Mouse (Mus musculus): ENCODE data around the gene Ptges3. TPM values are rescaled to one million over a fixed set of nuclear protein-coding genes. Genes with fewer than 3 reads are reported as not detected.
A peak's percentile ranks its signal among the peaks of the same experiment; 100 is the strongest.
"Not testable (repeated sequence)": the region's sequence is repeated elsewhere in the genome, so short reads cannot be mapped to it uniquely, and the experiment has no call there.

Ptges3 gene
- 100 to 1,000 TPM; 134 to 145 TPM for total RNA-seq (2021)

DNA sequence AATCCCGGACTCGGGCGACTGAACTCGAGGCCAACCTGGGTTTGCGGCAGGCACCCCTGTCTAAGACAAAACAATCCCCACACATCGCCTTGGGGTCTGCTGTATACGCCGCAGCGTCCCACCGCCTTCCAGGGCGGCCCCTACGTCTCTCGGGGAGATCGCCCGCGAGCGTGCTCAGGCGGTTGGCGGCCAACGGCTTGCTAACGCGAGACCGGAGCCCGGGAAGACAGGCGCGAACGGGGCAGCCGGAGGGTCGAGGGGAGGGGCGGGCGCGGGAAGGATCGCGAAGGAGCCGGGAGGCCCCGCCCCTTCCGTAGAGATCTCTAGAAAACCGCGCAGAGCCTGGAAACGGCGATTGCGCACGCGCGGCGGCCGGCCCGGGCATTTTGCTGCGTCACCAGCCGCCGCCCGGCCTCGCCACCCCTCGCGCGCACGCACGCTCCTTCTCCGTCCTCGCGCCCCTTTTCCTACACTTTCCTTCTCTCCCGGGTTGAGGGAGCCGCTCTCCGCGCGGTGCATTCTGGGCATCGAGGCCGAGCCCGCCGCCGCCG, at the start of gene Ptges3:
TSS of gene Ptges3 (plus strand) at position 354 of the 551 bp plus-strand sequence.
- peak; percentile 96 to 98 for DNase-seq (ENCODE audit: extremely low spot score in 1 of 2, low spot score in 1 of 2)

DNA sequence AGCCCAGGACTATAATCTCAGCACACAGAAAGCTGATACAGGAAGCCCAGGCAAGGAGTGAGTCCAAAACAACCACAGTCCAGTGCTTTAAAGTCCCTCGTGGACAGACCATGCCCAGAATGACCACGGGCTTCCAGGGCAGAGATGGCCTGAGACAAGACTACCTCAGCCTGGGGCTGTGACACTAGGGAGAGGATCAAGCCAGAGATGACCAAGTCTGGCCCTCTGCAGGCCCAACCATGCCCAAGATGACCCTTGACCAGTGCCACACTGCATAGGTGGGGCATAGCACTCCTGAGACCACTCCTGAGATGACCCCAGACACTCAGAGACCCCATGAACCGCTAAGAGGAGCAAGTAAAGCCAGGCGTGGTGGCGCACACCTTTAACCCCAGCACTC, 49.0 kb upstream of the Ptges3 start:
- DNase-seq (ENCODE audit: extremely low spot score in 1 of 2, low spot score in 1 of 2): no peak

DNA sequence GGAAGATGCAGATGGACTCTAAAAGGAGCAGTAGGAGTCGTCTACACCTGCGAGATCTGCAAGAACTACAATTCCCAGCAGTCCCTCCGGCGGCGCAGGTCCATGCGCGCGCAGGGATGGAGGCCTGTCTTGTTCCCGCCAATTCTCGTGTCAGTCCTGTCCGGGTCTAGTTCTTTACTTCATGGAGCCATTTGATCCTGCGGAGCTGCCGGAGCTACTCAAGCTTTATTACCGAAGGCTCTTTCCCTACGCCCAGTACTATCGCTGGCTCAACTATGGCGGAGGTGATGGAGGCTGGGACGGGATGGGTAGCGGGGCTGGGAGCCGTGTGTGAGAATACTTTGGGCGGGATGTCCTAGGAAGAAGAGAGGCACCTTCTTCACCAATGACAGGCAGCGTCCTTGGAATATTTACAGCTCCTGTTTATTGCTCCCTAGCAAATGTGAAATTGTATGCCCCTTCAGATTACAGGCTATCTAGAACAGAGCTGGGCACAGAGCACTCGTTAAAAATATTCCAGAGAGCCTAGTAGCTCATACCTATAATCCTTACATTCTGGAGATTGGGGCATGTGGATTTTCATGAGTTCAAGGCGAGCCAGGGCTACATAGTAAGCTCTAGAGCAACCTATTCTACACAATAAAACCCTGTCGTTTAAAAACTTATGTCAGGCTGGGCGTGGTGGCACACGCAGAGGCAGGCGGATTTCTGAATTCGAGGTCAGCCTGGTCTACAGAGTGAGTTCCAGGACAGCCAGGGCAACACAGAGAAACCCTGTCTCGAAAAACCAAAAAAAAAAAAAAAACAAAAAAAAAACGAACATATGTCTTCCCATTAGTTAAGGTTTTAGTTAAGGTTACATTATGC, 43.5 kb upstream of the Ptges3 start, which contains the start of gene Prim1:
TSS of gene Prim1 (plus strand) at position 101 of the 867 bp plus-strand sequence.
- DNase-seq (ENCODE audit: extremely low spot score in 1 of 2, low spot score in 1 of 2): peak; percentile 56 to 68

DNA sequence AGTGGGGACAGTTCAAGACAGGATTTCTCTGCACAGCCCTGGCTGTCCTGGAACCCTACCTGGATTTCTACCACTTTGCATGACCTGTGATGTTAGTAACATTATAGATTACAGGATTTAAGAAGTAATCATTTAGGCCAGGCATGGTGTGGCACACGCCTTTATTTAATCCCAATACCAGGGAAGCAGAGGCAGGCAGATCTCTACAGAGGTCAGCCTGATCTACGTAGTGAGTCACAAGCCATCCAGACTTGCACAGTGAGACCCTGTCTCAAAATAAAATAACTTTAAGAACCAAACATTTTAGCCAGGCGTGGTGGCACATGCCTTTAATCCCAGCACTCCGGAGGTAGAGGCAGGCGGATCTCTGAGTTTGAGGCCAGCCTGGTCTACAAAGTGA, 36.6 kb upstream of the Ptges3 start:
- DNase-seq (ENCODE audit: extremely low spot score in 1 of 2, low spot score in 1 of 2): no peak

DNA sequence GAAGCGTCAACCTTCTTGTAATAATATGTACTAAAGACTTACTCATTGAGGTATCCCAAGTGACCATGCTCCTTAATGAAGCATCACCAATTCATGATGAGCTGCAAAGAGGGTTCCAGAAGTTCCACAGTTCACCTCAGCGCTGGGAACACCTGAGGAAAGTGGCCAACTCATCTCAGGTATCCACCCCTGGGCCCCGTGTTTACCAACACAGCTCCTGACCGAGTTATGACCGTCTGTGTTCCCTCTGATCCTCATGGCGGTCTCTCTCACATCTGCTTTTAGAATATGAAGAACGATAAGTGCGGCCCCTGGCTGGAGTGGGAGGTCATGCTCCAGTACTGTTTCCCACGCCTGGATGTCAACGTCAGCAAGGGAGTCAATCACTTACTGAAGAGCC, 35.3 kb upstream of the Ptges3 start:
- no peak for DNase-seq (ENCODE audit: extremely low spot score in 1 of 2, low spot score in 1 of 2)

DNA sequence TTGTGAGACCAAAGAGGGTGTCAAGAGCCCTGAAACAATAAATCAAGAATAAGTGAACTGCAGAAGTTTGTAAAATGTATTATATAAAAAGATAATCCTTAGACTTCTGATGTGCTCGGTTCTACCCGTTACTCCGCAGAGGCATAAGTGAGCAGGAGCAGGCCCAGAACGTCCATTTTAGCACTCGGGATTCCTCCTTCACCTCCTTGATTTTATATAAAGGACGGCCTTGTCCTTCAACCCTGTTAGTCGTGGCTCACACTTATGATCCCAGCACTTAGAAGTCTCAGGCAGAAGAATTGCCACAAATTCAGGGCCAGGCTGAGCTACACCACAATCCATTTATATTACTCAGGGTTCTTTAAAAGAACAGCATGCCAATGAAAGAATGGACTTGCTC, 28.8 kb upstream of the Ptges3 start:
- DNase-seq (ENCODE audit: extremely low spot score in 1 of 2, low spot score in 1 of 2): no peak

DNA sequence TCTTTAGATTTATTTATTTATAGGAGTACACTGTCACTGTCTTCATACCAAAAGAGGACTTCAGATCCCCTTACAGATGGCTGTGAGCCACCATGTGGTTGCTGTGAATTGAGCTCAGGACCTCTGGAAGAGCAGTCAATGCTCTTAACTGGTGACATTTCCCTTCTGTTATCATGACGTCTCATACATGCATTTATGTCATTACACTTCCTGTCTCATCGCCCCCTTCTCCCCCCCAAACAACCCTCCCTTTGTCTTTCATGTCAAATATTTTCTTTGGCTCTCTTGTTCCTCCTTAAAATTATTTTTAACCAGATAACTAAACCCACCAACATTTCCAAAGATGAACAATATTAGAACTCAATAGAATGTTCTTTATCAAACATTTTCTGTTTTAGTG, 27.9 kb upstream of the Ptges3 start:
- DNase-seq (ENCODE audit: extremely low spot score in 1 of 2, low spot score in 1 of 2): no peak

DNA sequence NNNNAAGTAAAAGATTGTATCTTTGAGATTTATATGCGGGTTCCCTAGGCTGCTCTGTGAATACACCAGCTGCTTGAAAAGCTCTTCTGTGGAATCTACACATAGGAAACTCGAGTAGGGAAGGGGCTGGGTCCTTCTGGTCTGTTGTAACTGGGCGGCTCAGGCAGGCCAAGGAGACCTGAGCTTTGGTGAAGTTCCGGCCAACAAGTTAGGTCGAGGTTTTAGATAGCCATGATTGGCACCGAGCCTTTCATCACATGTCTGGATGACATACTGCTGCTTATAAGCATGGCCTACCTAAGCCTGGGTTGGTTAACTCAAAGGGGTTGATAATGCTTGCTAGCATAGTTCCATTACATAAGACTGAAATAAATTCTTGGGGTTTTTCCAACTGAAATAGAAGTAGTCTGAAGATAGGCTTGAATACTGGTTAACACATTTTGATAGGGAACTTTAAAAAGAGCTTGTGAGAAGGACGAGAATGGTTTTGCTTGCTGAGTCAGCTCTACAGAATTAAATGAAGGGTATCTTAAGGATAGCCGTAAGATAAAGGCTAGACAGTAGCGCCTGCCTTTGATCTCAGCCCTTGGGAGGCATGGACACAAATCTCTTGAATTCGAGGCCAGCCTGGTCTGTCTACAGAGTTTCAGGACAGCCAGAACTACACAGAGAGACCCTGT, 21.9 kb upstream of the Ptges3 start:
- DNase-seq (ENCODE audit: extremely low spot score in 1 of 2, low spot score in 1 of 2): no peak

DNA sequence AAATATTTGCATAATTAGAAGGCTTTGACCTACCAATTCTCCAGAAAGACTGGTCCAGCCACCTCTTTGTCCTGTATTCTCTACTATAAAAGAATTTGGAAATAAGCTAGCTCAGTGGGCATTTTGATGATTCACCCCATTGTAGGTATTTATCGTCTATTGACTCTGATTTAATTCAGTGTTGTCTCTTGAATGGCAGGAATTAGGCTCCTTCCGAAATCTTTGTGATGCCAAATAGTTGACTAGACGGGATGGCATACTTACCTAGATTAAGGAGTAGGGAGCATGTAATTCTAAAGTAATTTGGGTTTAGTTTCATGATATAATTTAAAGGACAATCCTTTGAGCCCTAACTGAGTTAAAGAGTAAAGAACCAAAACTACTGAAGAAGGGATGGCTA, 20.8 kb upstream of the Ptges3 start:
- no peak for DNase-seq (ENCODE audit: extremely low spot score in 1 of 2, low spot score in 1 of 2)

DNA sequence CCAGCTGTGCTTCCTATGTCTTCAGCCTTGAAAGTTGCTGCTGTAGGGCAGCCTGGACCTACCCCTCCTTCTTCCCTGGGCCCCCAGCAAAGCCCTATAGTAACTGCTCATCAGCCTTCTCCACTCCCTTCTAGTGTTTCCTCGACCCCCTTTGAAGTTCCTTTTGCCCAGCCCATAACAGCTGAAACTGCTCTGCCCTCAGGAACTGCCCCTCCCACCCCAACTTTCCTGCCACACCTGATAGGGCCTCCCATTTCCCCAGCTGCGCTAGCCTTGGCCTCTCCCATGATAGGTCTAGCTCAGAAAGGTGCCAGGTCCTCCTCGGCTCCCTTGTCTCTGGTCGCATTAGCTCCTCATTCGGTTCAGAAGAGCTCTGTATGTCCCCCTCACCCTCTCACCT, 19.6 kb upstream of the Ptges3 start:
- DNase-seq (ENCODE audit: extremely low spot score in 1 of 2, low spot score in 1 of 2): no peak

DNA sequence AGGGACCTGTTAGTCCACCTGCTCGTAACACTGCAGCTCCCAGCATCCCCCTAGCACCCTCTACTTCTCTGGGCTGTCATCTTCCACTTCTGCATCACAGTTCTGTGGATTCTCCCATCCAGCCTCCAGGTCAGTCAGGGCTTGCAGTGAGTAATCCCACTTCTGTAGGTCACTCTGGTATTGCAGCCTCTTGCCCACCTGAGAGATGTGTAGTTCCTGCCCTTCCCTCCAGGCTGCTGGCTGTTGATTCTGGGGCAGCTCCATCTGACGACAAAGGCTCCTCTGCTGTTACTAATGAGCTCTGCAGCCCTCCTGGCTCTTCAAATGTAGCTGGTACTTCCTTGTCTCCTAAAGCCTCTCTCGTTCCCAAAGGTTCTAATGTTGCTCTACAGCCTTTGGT, 18.9 kb upstream of the Ptges3 start:
- no peak for DNase-seq (ENCODE audit: extremely low spot score in 1 of 2, low spot score in 1 of 2)

DNA sequence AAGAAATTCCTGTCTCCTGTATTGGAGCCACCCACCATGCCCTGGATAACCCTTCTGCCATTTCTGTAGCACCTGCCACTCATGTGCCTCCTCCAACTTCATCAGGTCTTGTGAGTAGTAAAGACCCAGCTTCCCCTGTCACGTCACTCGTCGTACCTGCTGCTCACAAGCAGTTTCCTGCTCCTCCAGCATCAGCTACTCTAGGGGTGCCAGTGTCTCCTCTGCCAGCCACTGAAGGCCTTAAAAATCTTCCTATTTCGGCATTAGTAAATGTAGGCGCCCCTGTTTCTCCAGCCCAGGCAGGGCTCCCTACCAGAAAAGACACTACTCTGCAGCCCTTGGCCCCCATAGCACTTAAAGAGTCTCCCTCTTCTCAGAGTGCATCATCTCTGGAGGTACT, 18.5 kb upstream of the Ptges3 start:
- DNase-seq (ENCODE audit: extremely low spot score in 1 of 2, low spot score in 1 of 2): no peak

DNA sequence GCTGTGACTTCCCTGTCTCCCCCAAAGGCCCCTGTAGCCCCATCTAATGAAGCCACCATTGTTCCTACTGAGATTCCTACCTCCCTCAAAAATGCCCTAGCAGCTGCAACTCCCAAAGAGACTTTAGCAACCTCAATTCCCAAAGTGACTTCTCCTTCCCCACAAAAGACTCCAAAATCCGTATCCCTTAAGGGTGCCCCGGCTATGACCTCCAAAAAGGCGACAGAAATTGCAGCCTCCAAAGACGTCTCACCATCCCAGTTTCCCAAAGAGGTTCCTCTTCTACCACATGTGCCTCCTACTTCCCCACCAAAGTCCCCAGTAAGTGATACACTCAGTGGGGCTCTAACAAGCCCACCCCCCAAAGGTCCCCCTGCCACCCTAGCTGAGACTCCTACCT, 17.1 kb upstream of the Ptges3 start:
- no peak for DNase-seq (ENCODE audit: extremely low spot score in 1 of 2, low spot score in 1 of 2)

DNA sequence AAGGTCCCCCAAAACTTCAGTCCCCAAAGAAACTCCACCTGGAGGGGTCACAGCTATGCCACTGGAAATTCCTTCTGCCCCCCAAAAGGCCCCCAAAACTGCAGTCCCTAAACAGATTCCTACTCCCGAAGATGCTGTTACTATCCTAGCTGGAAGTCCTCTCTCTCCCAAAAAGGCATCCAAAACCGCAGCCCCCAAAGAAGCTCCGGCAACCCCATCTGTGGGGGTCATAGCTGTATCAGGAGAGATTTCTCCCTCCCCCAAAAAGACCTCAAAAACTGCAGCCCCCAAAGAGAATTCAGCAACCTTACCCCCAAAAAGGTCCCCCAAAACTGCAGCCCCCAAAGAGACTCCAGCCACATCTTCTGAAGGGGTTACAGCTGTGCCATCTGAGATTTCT, 16.3 kb upstream of the Ptges3 start:
- no peak for DNase-seq (ENCODE audit: extremely low spot score in 1 of 2, low spot score in 1 of 2)

DNA sequence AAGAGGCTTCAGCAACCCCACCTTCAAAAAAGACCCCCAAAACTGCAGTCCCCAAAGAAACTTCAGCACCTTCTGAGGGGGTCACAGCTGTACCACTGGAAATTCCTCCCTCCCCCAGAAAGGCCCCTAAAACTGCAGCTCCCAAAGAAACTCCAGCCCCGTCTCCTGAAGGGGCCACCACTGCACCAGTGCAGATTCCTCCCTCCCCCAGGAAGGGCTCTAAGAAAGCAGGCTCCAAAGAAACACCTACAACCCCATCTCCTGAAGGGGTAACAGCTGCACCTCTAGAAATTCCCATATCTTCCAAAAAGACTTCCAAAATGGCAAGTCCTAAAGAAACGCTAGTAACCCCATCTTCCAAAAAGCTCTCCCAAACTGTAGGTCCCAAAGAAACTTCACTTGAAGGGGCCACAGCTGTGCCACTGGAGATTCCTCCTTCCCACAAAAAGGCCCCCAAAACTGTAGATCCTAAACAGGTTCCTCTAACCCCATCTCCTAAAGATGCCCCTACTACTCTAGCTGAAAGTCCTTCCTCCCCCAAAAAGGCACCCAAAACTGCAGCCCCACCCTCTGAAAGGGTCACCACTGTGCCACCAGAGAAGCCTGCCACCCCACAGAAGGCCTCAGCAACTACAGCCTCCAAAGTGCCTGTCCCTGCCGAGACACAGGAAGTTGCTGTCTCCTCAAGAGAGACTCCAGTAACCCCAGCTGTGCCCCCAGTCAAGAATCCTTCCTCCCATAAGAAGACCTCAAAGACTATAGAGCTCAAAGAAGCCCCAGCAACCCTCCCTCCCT, 15.5 kb upstream of the Ptges3 start:
- DNase-seq (ENCODE audit: extremely low spot score in 1 of 2, low spot score in 1 of 2): no peak

DNA sequence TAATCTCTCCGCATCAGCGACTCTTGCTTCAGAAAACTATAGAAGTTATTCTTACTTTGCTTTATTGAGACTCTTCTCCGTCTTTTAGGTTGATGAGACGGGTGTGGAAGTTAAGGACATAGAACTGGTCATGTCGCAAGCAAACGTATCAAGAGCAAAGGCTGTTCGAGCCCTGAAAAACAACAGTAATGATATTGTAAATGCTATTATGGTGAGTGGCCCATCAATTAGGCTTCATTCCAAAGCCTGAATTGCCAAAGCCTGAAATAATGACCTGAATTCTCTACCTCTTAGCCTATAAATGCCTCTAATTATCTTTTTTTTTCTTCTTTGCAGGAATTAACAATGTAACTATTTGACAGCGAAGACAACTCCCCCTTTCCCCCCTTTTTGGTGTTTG, 10.6 kb upstream of the Ptges3 start:
- DNase-seq (ENCODE audit: extremely low spot score in 1 of 2, low spot score in 1 of 2): no peak

DNA sequence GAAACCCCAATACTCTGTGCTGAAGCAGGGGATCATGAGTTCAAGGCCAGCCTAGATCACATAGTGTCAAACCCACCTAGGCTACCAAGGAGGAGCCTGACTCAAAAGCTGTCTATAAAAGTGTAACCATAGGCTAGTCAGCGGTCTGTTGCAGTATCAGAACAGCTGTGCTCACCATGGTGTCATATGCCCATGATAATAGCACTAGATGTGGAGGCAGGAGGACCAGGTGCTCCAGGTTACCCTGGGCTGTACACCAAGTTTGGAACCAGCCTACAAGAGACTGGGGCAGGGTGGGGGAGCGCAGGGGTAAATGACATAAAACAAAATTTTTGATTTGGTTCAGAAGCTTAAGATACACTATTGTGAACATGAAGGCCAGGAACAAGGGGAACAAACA, 9.0 kb upstream of the Ptges3 start:
- no peak for DNase-seq (ENCODE audit: extremely low spot score in 1 of 2, low spot score in 1 of 2)

DNA sequence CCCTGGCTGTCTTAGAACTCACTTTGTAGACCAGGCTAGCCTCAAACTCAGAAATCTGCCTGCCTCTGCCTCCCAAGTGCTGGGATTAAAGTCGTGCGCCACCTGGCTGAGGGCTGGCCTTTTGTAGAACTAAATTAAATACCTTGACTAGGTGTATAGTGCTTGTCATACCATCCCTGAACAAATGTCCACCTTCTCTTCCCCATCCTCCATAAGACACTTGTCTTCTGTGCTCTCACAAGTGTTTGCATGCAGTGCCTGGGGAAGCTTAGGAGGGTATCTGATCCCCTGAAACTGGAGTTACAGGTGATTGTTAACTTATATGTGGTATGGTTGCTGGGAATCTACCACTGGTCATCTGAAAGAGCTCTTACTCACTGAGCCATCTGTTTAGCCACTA, 8.4 kb upstream of the Ptges3 start:
- DNase-seq (ENCODE audit: extremely low spot score in 1 of 2, low spot score in 1 of 2): no peak

DNA sequence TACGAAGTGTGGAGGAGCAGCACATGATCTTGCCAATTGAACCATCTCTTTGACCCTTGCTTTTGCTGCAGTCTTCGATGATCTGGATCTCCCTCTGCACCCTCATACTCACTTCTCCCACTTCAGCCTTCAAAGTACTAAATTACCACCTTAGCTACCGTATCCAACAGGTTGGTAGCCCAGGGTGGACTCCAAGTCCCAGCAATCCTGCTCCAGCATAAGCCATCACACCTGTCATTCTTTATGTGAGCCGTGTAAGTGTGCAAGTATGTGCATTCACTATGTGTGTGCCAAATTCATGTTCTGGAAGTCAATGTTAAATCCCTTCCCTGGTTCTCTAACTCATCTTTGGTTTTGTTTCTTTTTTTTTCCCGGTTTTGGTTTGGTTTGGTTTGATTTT, 7.2 kb upstream of the Ptges3 start:
- no peak for DNase-seq (ENCODE audit: extremely low spot score in 1 of 2, low spot score in 1 of 2)

DNA sequence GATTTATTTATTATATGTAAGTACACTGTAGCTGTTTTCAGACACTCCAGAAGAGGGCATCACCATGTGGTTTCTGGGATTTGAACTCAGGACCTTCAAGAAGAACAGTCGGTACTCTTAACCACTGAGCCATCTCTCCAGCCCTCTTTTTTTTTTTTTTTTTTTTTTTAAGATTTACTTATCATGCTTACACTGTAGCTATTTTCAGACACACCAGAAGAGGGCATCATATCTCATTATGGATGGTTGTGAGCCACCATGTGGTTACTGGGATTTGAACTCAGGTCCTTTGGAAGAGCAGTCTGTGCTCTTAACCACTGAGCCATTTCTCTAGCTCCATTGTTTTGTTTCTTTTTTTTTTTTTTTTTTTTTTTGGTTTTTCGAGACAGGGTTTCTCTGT, 6.6 kb upstream of the Ptges3 start:
- not testable (repeated sequence) for DNase-seq (ENCODE audit: extremely low spot score in 1 of 2, low spot score in 1 of 2)

DNA sequence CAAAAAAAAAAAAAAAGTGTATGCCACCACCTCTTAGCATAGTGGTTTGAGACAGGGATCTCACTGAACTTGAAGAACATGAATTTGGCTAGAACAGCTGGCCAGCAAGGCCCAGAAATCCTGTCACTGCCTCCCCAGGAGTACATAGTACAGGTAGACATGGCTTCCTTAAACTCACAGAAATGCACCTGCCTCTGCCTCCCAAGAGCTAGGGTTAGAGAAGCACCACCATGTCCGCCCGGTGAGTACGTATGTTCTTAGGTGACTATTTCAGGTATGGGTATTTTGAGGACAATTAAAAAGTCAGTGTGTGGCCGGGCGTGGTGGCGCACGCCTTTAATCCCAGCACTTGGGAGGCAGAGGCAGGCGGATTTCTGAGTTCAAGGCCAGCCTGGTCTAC, 5.8 kb upstream of the Ptges3 start:
- no peak for DNase-seq (ENCODE audit: extremely low spot score in 1 of 2, low spot score in 1 of 2)

Data from layer of hippocampus, postnatal 25 days (tissue).